ENCODE assay signal across 11 mouse cellular contexts in genomic region chr10:127599252-127599651, GRCm38 (mm10). TPM values are rescaled to one million over a fixed set of nuclear protein-coding genes. Genes with fewer than 3 reads are reported as not detected.
A peak's percentile ranks its signal among the peaks of the same experiment; 100 is the strongest.
DNase-seq lines count a peak whose midpoint lies in the region; ATAC-seq and TF ChIP-seq lines count a peak whose summit lies in the region.
"Had no signal": no experiment of that assay in that cellular context is flagged by ENCODE, and none has a peak within 500 bp of the region (broad histone marks: within the 10 kb centered on the region; RNA-seq: fewer than 3 reads in every experiment).

No protein-coding gene starts in this region.

- TF ChIP-seq POLR2A in liver, adult 2 months (IDR thresholded peaks at IDR 0.05; ENCODE audit: extremely low read depth, insufficient read depth, low read length): no peak

- 86% methylated on average over 11 of the region's 11 CpGs for WGBS in heart, embryonic 11.5 days (ENCODE audit: insufficient replicate concordance)
- WGBS in liver, adult 2 months: 67% methylated on average over 11 of the region's 11 CpGs
- 70% methylated on average over 11 of the region's 11 CpGs for WGBS in liver, embryonic 11.5 days
- 70% methylated on average over 11 of the region's 11 CpGs for whole genome bisulfite sequencing in embryonic facial prominence, embryonic 13.5 days
- 66% methylated on average over 11 of the region's 11 CpGs for WGBS in macrophage (ENCODE audit: missing documents)
- WGBS in forebrain, embryonic 12.5 days: 90% methylated on average over 11 of the region's 11 CpGs

- H3K4me3 ChIP-seq in heart, embryonic 11.5 days (ENCODE audit: low read depth, low read length): no peak overlapping the region
- no peak overlapping the region for H3K4me3 ChIP-seq in liver, adult 2 months (ENCODE audit: insufficient read depth, low read depth, low read length)
- no peak overlapping the region for H3K4me3 ChIP-seq in liver, embryonic 11.5 days (ENCODE audit: low read depth, low read length)
- H3K4me3 ChIP-seq in embryonic facial prominence, embryonic 13.5 days: no peak overlapping the region
- H3K4me3 ChIP-seq in macrophage (ENCODE audit: inconsistent target): no peak overlapping the region
- H3K4me3 ChIP-seq in forebrain, embryonic 12.5 days (replicated peaks): no peak overlapping the region

- no peak for ATAC-seq in heart, embryonic 11.5 days (replicated peaks; ENCODE audit: insufficient number of reproducible peaks, low FRiP score, low TSS enrichment)
- no peak for ATAC-seq in liver, embryonic 11.5 days (replicated peaks; ENCODE audit: low FRiP score)
- ATAC-seq in embryonic facial prominence, embryonic 13.5 days (ENCODE audit: insufficient number of reproducible peaks, insufficient read depth, low FRiP score, low TSS enrichment, low read depth): no peak
- no peak for ATAC-seq in forebrain, embryonic 12.5 days (ENCODE audit: low FRiP score)

- H3K36me3 ChIP-seq in heart, embryonic 11.5 days (ENCODE audit: control insufficient read depth, insufficient read depth, low read length): peaks cover 8% of the 10 kb centered on the region; the same call in 1 of the 2 replicates
- peaks cover 32% of the 10 kb centered on the region for H3K36me3 ChIP-seq in liver, adult 2 months (ENCODE audit: control insufficient read depth, insufficient read depth, low read length)
- peaks cover 9% of the 10 kb centered on the region; the same call in 1 of the 2 replicates for H3K36me3 ChIP-seq in liver, embryonic 11.5 days (ENCODE audit: control insufficient read depth, insufficient read depth, low read length)
- H3K36me3 ChIP-seq in embryonic facial prominence, embryonic 13.5 days: peaks cover 78% of the 10 kb centered on the region
- peaks cover 16% of the 10 kb centered on the region; the same call in 1 of the 2 replicates for H3K36me3 ChIP-seq in macrophage (ENCODE audit: inconsistent target)
- H3K36me3 ChIP-seq in forebrain, embryonic 12.5 days (replicated peaks): peaks cover 71% of the 10 kb centered on the region

- H3K4me2 ChIP-seq in heart, embryonic 11.5 days: no peak overlapping the region
- H3K4me2 ChIP-seq in liver, embryonic 11.5 days: no peak overlapping the region
- peak overlapping the region; percentile 16; the same call in 1 of the 2 replicates for H3K4me2 ChIP-seq in embryonic facial prominence, embryonic 13.5 days
- H3K4me2 ChIP-seq in forebrain, embryonic 12.5 days: no peak overlapping the region

- H3K9ac ChIP-seq in heart, embryonic 11.5 days (ENCODE audit: low read depth, low read length): no peak overlapping the region
- no peak overlapping the region for H3K9ac ChIP-seq in liver, adult 2 months (ENCODE audit: low read depth, low read length)
- H3K9ac ChIP-seq in liver, embryonic 11.5 days (ENCODE audit: low read depth, low read length): no peak overlapping the region
- peak overlapping the region; percentile 27; the same call in 1 of the 2 replicates for H3K9ac ChIP-seq in embryonic facial prominence, embryonic 13.5 days
- H3K9ac ChIP-seq in forebrain, embryonic 12.5 days: no peak overlapping the region

- H3K4me1 ChIP-seq in heart, embryonic 11.5 days (ENCODE audit: control insufficient read depth, insufficient read depth, low read length): peaks cover 72% of the 10 kb centered on the region
- peaks cover 33% of the 10 kb centered on the region for H3K4me1 ChIP-seq in liver, adult 2 months (ENCODE audit: control insufficient read depth, insufficient read depth, low read length)
- H3K4me1 ChIP-seq in liver, embryonic 11.5 days (replicated peaks; ENCODE audit: control insufficient read depth, insufficient read depth, low read length): peaks cover 41% of the 10 kb centered on the region
- peaks cover 78% of the 10 kb centered on the region for H3K4me1 ChIP-seq in embryonic facial prominence, embryonic 13.5 days
- H3K4me1 ChIP-seq in forebrain, embryonic 12.5 days: peaks cover 25% of the 10 kb centered on the region

- DNase-seq in heart, adult 18-20 months: no peak
- no peak for DNase-seq in liver, adult 2 months (ENCODE audit: extremely low read depth, low read depth, low spot score)
- no peak for DNase-seq in liver, embryonic 11.5 days (ENCODE audit: low spot score)
- DNase-seq in retina, postnatal 1 day: no peak
- DNase-seq: lung, adult 2 months; right cerebral cortex, postnatal 4 days; thymus, postnatal 25 days had no signal

- no peak for TF ChIP-seq CTCF in liver, adult 2 months (IDR thresholded peaks at IDR 0.05; ENCODE audit: low read depth, low read length)

- peak overlapping the region; percentile 61; the same call in 1 of the 2 replicates for H3K27ac ChIP-seq in heart, embryonic 11.5 days (ENCODE audit: low read depth, low read length)
- peak overlapping the region; percentile 74 for H3K27ac ChIP-seq in liver, adult 2 months (replicated peaks; ENCODE audit: insufficient read depth, low read depth, low read length)
- H3K27ac ChIP-seq in liver, embryonic 11.5 days (ENCODE audit: low read depth, low read length): no peak overlapping the region
- H3K27ac ChIP-seq in embryonic facial prominence, embryonic 13.5 days: peak overlapping the region; percentile 86
- H3K27ac ChIP-seq in macrophage: peak overlapping the region; percentile 100
- H3K27ac ChIP-seq in forebrain, embryonic 12.5 days: no peak overlapping the region

- H3K27me3 ChIP-seq in heart, embryonic 11.5 days (ENCODE audit: control insufficient read depth, insufficient read depth, low read length): no peaks in the 10 kb centered on the region
- no peaks in the 10 kb centered on the region for H3K27me3 ChIP-seq in liver, adult 2 months (ENCODE audit: control insufficient read depth, insufficient read depth, low read length)
- H3K27me3 ChIP-seq in liver, embryonic 11.5 days (replicated peaks; ENCODE audit: control insufficient read depth, insufficient read depth, low read length): 0 out of 2 replicates have a peak, but pooled peaks cover 5% of the 10 kb centered on the region
- no peaks in the 10 kb centered on the region for H3K27me3 ChIP-seq in embryonic facial prominence, embryonic 13.5 days
- H3K27me3 ChIP-seq in forebrain, embryonic 12.5 days: no peaks in the 10 kb centered on the region

- no peaks in the 10 kb centered on the region for H3K9me3 ChIP-seq in heart, embryonic 11.5 days (replicated peaks; ENCODE audit: control insufficient read depth, low read length)
- H3K9me3 ChIP-seq in liver, embryonic 11.5 days (ENCODE audit: control insufficient read depth, low read length): no peaks in the 10 kb centered on the region
- no peaks in the 10 kb centered on the region for H3K9me3 ChIP-seq in embryonic facial prominence, embryonic 13.5 days
- H3K9me3 ChIP-seq in forebrain, embryonic 12.5 days: no peaks in the 10 kb centered on the region

- peaks cover 2% of the 10 kb centered on the region; the same call in 1 of the 2 replicates for H3K79me2 ChIP-seq in liver, adult 2 months (ENCODE audit: control insufficient read depth, insufficient read depth, low read length)
- H3K79me2 ChIP-seq in macrophage (ENCODE audit: inconsistent target): peaks cover 73% of the 10 kb centered on the region

RNA-seq across cellular contexts. Expression of gene Lrp1, which starts 21.7 kb away (rescaled TPM):
- polyA plus RNA-seq in heart, embryonic 11.5 days (2014; fragmentation: Nextera tagmentation; extraction: Ambion mirVana): 32.8 and 34.6 TPM in 2 replicates
- total RNA-seq in heart, adult 18-20 months (2021): 10 to 100 TPM; 65.2 to 69.7 TPM
- total RNA-seq in liver, adult 2 months (2014; rRNA removed): 193 and 278 TPM in 2 replicates
- polyA plus RNA-seq in liver, adult 2 months (2012; rRNA removed): 354 and 373 TPM in 2 replicates
- polyA plus RNA-seq in liver, embryonic 11.5 days (2014; fragmentation: Nextera tagmentation; extraction: Ambion mirVana): 35.7 and 36.8 TPM in 2 replicates
- 139 and 159 TPM in 2 replicates for polyA plus RNA-seq in embryonic facial prominence, embryonic 13.5 days (2015; fragmentation: Nextera tagmentation; extraction: Ambion mirVana)
- total RNA-seq in macrophage (2018; cell fraction: chromatin; rRNA removed): 1,000 to 10,000 TPM in 10 of 26 experiments, 100 to 1,000 TPM in 16; 161 to 1,849 (median 957) TPM
- 100 to 1,000 TPM; 187 to 924 (median 416) TPM for total RNA-seq in macrophage (2018; cell fraction: cytosol; rRNA removed)
- total RNA-seq in macrophage (2018; cell fraction: nucleus; rRNA removed): 1,000 to 10,000 TPM in 20 of 26 experiments, 100 to 1,000 TPM in 6; 439 to 3,096 (median 1,237) TPM
- polyA plus RNA-seq in macrophage (2018): 315 to 785 TPM (median 440 TPM) in 3 replicates
- polyA plus RNA-seq in forebrain, embryonic 12.5 days (2016; fragmentation: Nextera tagmentation; extraction: Ambion mirVana): 81.4 and 81.8 TPM in 2 replicates

RNA-seq across cellular contexts. Expression of gene Stat6, which starts 43.5 kb away (rescaled TPM):
- 21.0 and 27.1 TPM in 2 replicates for polyA plus RNA-seq in heart, embryonic 11.5 days (2014; fragmentation: Nextera tagmentation; extraction: Ambion mirVana)
- 10 to 100 TPM; 45.2 to 45.7 TPM for total RNA-seq in heart, adult 18-20 months (2021)
- 27.7 and 29.1 TPM in 2 replicates for total RNA-seq in liver, adult 2 months (2014; rRNA removed)
- 29.4 and 44.7 TPM in 2 replicates for polyA plus RNA-seq in liver, adult 2 months (2012; rRNA removed)
- 28.7 TPM in 2 replicates for polyA plus RNA-seq in liver, embryonic 11.5 days (2014; fragmentation: Nextera tagmentation; extraction: Ambion mirVana)
- polyA plus RNA-seq in embryonic facial prominence, embryonic 13.5 days (2015; fragmentation: Nextera tagmentation; extraction: Ambion mirVana): 21.1 and 22.0 TPM in 2 replicates
- 100 to 1,000 TPM; 187 to 439 (median 329) TPM for total RNA-seq in macrophage (2018; cell fraction: chromatin; rRNA removed)
- total RNA-seq in macrophage (2018; cell fraction: cytosol; rRNA removed): 100 to 1,000 TPM; 105 to 151 (median 131) TPM
- 100 to 1,000 TPM; 141 to 357 (median 222) TPM for total RNA-seq in macrophage (2018; cell fraction: nucleus; rRNA removed)
- 122 to 141 TPM (median 128 TPM) in 3 replicates for polyA plus RNA-seq in macrophage (2018)
- 4.5 and 5.4 TPM in 2 replicates for polyA plus RNA-seq in forebrain, embryonic 12.5 days (2016; fragmentation: Nextera tagmentation; extraction: Ambion mirVana)

Comparison
In these comparisons a context has a peak if more than half of its experiments do, and no peak if none do; other contexts are left out.
1. H3K27ac ChIP-seq: peak in heart, embryonic 11.5 days (single experiment), liver, adult 2 months (single experiment), embryonic facial prominence, embryonic 13.5 days (single experiment) and macrophage (single experiment); none in liver, embryonic 11.5 days (single experiment) and forebrain, embryonic 12.5 days (single experiment).